Mouse (Mus musculus) kidney, adult 2 months (tissue): Measurements from ENCODE around the gene Tomm5.

Experiments used
- CTCF ChIP-seq: fragments of 200-500 bp; conservative IDR thresholded peaks from 2 replicates; pipeline ENCODE4 v1.5.1; 2011; ENCODE audit warnings: low read depth, mild to moderate bottlenecking, control low read depth, low read length, moderate library complexity, mixed read lengths; ENCODE audit not compliant: insufficient read depth, insufficient read length
- POLR2A ChIP-seq: fragments of 200-500 bp; IDR thresholded peaks from one replicate; pipeline ENCODE4 v1.6.1; 2011; ENCODE audit warnings: low read depth, low read length, control low read depth

- TF ChIP-seq POLR2A (no peak), CTCF (no peak)
Measured at GRCm38 (mm10) chr4:45055451-45055850, 52.5 kb downstream of the Tomm5 start.
